Mouse (Mus musculus) hindbrain, embryonic 11.5 days (tissue): ENCODE results near the gene Ccdc146. TPM values are rescaled to one million over a fixed set of nuclear protein-coding genes. Genes with fewer than 3 reads are reported as not detected.
A peak's percentile ranks its signal among the peaks of the same experiment; 100 is the strongest.
"Not testable (repeated sequence)": the region's sequence is repeated elsewhere in the genome, so short reads cannot be mapped to it uniquely, and the experiment has no call there.

Source experiments
- ATAC-seq: fragments of 200-750 bp; cut with Nextera tagmentation; 2 replicates; pipeline ENCODE4 v1.8.0; 2017; ENCODE audit warnings: mild to moderate bottlenecking, moderate TSS enrichment, moderate library complexity; ENCODE audit not compliant: low FRiP score
- DNase-seq: peaks from one replicate; pipeline ENCODE4 v3.0.0-alpha.2; 2015; ENCODE audit warnings: low spot score
- H3K27ac ChIP-seq: fragments of 300-500 bp; sonication (generic); 2 replicates; pipeline ENCODE4 v1.5.1; 2014; ENCODE audit warnings: mild to moderate bottlenecking, low read depth, low read length
- H3K27me3 ChIP-seq: fragments of 300-500 bp; sonication (generic); 2 replicates; pipeline ENCODE4 v1.6.1; 2014; ENCODE audit warnings: mild to moderate bottlenecking, low read length, moderate library complexity, mixed read lengths; ENCODE audit not compliant: control insufficient read depth, insufficient read depth
- H3K36me3 ChIP-seq: fragments of 300-500 bp; sonication (generic); 2 replicates; pipeline ENCODE4 v1.6.1; 2014; ENCODE audit warnings: mild to moderate bottlenecking, low read length, moderate library complexity, mixed read lengths; ENCODE audit not compliant: control insufficient read depth, insufficient read depth
- H3K4me1 ChIP-seq: fragments of 300-500 bp; sonication (generic); replicated peaks from 2 replicates; pipeline ENCODE4 v1.6.1; 2014; ENCODE audit warnings: low read length, mixed read lengths; ENCODE audit not compliant: control insufficient read depth, insufficient read depth
- H3K4me2 ChIP-seq: fragments of 300-500 bp; sonication (generic); replicated peaks from 2 replicates; pipeline ENCODE4 v1.6.1; 2014; ENCODE audit warnings: mild to moderate bottlenecking, low read depth, low read length
- H3K4me3 ChIP-seq: fragments of 300-500 bp; sonication (generic); 2 replicates; pipeline ENCODE4 v1.5.1; 2014; ENCODE audit warnings: low read depth, low read length
- H3K9ac ChIP-seq: fragments of 300-500 bp; sonication (generic); 2 replicates; pipeline ENCODE4 v1.6.1; 2014; ENCODE audit warnings: low read depth, low read length
- H3K9me3 ChIP-seq: fragments of 300-500 bp; sonication (generic); 2 replicates; pipeline ENCODE4 v1.6.1; 2016; ENCODE audit warnings: low read length; ENCODE audit not compliant: control insufficient read depth
- WGBS: fragments of 180-500 bp; shearing (Covaris S2); extraction: QIAGEN DNeasy Blood & Tissue Kit; methylation state at CpG from one replicate; pipeline ENCODE4 v1.1.7; 2014; 5-methylcytosine and 5-hydroxymethylcytosine counted together
- polyA plus RNA-seq: library from polyadenylated mRNA; unstranded; fragments of >200 nt; fragmentation: Nextera tagmentation; extraction: Ambion mirVana; gene quantifications from 2 replicates; pipeline ENCODE4 v1.2.1, GENCODE M21; 2014

Ccdc146 gene
- polyA plus RNA-seq, 1 experiment from 2014 or later, result 0.88 TPM

DNA sequence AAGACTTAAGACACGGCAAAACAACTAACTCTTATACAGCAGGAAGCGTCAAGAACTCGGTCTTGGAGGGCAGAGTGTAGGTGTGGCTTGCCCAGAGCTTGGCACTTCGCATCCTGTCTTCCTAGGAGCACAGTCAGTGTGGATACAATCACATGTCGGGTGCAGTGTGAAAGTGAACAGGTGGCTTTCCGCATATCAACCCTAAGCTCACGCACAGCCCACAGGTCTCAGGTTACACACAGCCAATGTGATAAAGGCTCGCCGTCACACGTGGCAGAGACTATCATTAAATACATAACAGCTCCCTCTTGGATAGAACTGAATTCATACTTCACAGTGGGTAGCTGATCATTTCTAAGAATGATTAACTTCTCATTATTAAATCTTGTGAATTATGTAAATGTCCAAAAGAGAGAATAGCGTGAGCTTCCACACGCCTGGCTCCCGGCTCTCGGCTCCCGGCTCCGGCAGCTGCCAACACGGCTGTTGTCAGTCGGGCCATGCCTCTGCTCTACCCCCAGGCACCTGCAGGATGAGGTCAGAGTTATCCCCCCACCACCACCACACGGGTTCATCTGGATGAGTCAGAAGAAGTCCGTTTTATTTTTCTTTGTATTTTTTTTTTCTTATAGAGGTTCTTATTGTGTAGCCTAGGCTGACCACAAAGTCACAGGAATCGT is 125.3 kb downstream of the Ccdc146 start:
- Histone ChIP-seq H3K9ac (no peak overlapping the region), H3K36me3 (no peaks in the 10 kb centered on the region), H3K27ac (no peak overlapping the region), H3K4me2 (no peak overlapping the region), H3K9me3 (no peaks in the 10 kb centered on the region), H3K4me3 (no peak overlapping the region), H3K27me3 (no peaks in the 10 kb centered on the region), H3K4me1 (no peaks in the 10 kb centered on the region)
- 83% methylated on average over 21 of the region's 21 CpGs for WGBS
- DNase-seq (no peak), ATAC-seq (no peak)

DNA sequence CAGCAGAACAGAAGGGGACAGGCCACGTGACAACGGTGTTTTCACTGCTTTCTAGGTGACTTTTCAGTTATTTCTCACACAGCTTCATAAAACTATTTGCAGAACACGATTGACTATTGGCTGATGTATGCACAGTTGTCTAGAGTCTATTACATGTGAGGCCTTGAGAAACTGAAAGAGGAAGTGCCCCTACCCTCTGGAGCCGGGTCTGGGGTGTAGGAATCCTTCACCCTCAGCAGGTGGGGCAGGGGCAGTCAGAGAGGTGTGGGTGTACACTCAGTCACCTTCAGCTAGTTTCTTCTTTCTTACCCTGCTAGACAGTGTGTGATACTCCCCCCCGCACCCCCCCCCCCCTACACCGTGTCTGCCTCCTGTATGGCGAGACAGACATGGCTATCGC is 128.8 kb downstream of the Ccdc146 start:
- H3K27me3 ChIP-seq, result no peaks in the 10 kb centered on the region
- H3K4me3 ChIP-seq, result no peak overlapping the region
- no peaks in the 10 kb centered on the region for H3K36me3 ChIP-seq
- H3K27ac ChIP-seq, result no peak overlapping the region
- ATAC-seq (no peak), DNase-seq (no peak)
- H3K4me2 ChIP-seq, result no peak overlapping the region
- no peaks in the 10 kb centered on the region for H3K4me1 ChIP-seq
- H3K9ac ChIP-seq, result no peak overlapping the region
- WGBS, result 92% methylated on average over 8 of the region's 8 CpGs
- H3K9me3 ChIP-seq, result no peaks in the 10 kb centered on the region

DNA sequence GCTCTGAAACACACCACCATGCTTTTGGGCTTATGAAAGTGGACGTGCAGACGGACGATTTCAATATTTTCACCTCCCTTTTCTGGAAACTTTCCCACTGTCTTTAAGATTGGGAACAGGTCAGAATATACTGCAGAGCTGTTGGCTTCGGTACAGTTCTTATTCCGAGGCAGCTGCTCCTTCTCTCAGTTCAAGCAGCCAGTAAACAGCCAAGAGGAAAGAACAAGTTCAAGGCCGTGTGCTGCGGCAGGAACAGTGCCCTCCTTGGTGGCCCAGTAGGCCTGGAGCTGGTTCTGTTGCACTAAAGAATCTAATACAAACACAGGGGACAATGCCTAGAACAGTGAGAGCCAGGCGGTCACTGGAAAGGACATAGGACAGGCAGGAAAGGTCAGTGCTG is 133.9 kb downstream of the Ccdc146 start:
- ATAC-seq, result no peak
- Histone ChIP-seq H3K27me3 (no peaks in the 10 kb centered on the region), H3K4me2 (no peak overlapping the region), H3K9me3 (no peaks in the 10 kb centered on the region), H3K4me1 (no peaks in the 10 kb centered on the region), H3K27ac (no peak overlapping the region), H3K36me3 (no peaks in the 10 kb centered on the region), H3K4me3 (no peak overlapping the region), H3K9ac (no peak overlapping the region)
- WGBS, result 91% methylated on average over 8 of the region's 8 CpGs
- no peak for DNase-seq

DNA sequence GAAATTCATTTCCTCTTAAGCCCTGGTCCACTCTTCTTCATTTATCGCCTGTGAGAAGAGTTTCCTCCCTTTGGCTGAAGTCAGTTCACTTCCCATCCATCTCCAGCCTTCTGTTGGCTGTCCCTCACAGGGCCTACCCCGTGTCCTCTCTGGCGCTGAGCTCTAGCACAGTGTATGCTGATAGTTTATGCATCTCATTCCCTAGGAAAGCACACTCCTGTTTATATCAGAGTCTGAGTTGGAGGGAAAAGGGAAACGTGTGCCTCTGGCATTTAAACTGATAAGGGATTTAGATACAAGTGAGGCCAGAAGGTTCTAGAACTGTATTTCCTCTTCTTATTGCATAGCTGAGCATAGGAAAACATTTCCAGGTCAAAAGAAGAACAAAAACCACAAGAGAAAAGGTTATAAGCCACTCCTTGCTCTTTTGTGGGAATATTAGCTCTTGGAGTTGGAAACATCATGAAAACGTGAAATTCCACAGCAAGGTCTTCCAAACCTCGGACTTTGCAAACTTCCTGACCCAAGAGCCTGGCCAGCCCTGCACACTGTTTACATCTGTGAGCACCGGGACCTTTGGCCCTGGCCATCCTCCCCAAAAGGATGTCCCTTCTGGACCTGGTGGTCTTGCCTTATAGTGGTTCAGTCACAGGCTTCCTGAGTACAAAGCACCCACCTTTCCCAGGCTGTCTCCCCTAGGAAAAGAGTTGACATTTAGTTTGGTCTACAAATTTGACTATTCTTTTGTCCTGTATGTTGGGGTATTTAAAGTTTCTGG is 135.6 kb downstream of the Ccdc146 start:
- WGBS, result 79% methylated on average over 7 of the region's 7 CpGs
- H3K4me2 ChIP-seq, result no peak overlapping the region
- H3K27ac ChIP-seq, result no peak overlapping the region

DNA sequence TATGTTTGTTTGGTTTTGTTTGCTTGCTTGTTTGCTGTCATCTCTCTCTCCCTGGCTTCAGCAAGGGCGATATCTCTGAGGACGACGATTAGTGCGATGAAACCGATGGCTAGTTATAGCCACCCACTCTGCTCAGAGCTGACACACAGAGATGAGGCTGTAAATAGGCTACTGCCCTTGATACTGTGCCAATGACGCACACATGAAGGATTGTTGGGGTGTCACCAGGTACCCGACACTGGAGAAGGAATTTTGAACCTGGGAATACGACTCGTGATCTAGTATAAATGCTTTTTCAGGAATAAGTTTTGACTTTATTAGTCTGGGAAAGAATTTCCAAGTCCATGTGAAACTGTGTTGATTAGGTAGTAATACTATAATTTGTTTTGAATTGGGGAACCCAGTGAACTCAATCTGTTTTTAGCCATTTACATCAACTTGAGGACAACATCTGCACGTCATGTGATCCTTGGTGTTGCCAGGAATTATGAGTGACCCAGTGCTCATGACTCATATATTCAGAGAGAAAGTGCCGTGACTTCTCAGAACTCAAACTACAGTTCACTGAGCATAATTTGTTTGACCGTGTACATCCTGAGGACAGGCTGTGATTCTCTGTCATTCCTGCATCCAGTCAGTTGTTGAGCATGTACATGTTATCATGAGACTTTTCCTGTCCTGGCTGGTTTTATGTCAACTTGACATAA is 141.0 kb downstream of the Ccdc146 start:
- H3K4me2 ChIP-seq, result no peak overlapping the region
- DNase-seq, result no peak
- 92% methylated on average over 12 of the region's 12 CpGs for whole genome bisulfite sequencing
- H3K4me1 ChIP-seq, result no peaks in the 10 kb centered on the region
- H3K27ac ChIP-seq, result no peak overlapping the region
- no peaks in the 10 kb centered on the region for H3K9me3 ChIP-seq
- no peak overlapping the region for H3K9ac ChIP-seq
- no peak for ATAC-seq
- no peaks in the 10 kb centered on the region for H3K27me3 ChIP-seq
- no peak overlapping the region for H3K4me3 ChIP-seq
- no peaks in the 10 kb centered on the region for H3K36me3 ChIP-seq

More for the DNA sequence above, 135.6 kb downstream of the Ccdc146 start:
- ATAC-seq, result no peak
- H3K27me3 ChIP-seq, result no peaks in the 10 kb centered on the region
- DNase-seq, result no peak
- H3K36me3 ChIP-seq, result no peaks in the 10 kb centered on the region
- H3K4me1 ChIP-seq, result no peaks in the 10 kb centered on the region
- H3K4me3 ChIP-seq, result no peak overlapping the region
- H3K9me3 ChIP-seq, result no peaks in the 10 kb centered on the region
- no peak overlapping the region for H3K9ac ChIP-seq

DNA sequence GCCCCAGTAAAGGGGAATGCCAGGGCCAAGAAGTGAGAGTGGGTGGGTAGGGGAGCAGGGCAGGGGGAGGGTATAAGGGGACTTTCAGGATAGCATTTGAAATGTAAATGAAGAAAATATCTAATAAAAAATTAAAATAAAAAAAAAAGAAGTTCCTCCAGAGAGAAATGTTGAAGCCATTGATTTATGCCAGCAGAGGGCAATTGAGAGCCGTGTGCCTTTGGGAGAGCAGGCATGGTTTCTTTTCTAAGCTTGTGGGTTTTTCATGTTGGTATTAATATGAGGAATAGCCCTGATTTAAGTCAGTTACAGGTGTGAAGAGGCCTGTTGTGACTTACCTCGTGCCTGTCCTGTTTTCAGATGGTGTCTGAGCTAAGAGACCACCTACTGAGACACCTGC is 146.8 kb downstream of the Ccdc146 start:
- not testable (repeated sequence) for H3K27me3 ChIP-seq, H3K4me2 ChIP-seq, H3K4me1 ChIP-seq, DNase-seq, H3K9me3 ChIP-seq, H3K4me3 ChIP-seq, H3K36me3 ChIP-seq, H3K9ac ChIP-seq, H3K27ac ChIP-seq, ATAC-seq
- 57% methylated on average over 2 of the region's 2 CpGs for WGBS

DNA sequence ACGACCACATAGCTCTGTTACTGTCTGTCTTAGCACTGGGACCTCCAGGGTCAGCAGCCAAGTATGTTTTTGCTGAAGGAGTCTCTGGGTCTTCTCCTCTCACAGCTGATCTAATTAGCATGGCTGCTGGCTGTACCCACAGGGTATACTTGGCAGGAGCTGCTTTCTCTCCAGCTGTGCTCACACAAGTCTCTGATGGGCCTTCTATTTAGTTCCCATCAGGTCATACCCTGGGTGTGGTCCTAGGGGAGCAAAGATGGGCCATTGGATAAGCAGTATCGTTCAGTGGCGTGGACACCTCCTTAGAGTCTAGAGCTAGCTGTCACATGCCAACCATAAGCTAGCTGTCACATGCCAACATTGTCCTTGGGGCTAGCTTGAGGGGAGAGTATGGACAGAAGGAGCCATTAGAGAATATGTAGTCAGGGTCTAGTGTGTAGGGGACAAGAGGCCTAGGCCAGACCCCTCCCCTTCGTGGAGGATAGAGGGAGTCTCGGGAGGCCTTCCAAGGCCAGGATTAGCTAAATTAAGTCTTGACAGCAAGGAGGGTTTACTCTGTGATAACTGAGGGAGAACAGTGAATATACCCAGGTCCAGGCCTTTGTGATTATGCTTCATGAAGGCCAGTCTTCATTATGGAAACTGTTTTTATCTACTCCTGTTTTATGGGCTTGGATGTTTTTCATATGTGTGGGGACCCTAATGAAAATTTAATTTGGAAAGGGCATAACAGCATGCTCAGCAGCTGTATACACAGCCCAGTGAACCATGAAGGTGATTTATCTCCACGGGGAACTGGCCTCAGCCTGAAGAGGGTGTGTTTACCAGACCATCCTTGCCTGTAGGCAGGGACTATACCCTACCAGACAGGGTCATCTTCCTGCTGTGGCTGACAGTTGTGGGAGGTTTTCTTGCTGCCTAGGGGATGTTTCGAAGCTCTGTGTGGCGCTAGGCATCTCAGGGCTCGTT is 152.8 kb downstream of the Ccdc146 start:
- Histone ChIP-seq H3K27ac (no peak overlapping the region), H3K36me3 (no peaks in the 10 kb centered on the region), H3K9ac (no peak overlapping the region), H3K27me3 (no peaks in the 10 kb centered on the region), H3K4me1 (peaks cover 2% of the 10 kb centered on the region; the same call in 1 of the 2 replicates), H3K4me3 (no peak overlapping the region), H3K9me3 (no peaks in the 10 kb centered on the region), H3K4me2 (no peak overlapping the region)
- DNase-seq, result peak; percentile 18
- ATAC-seq, result peak; percentile 80
- 47% methylated on average over 9 of the region's 9 CpGs for WGBS

DNA sequence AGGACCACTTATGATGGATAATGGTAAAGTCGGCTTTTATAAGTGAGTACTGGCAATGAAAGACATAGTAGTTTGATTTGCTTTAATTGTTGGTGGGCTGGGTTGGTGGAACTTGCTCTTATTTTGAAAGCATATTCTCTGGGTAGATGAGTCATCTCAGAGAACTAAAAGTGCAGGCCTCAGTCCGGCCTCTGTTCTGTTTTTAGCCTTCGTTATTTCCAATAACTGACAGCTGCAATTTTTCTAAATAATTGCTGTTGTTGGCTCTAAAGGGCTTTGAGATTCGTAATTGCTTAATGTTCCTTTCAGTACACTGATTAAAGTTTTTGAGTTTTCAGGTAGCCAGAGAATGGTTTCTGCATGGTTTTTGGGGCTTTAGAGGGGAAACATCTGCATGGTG is 153.7 kb downstream of the Ccdc146 start:
- H3K4me3 ChIP-seq, result no peak overlapping the region
- WGBS, result 89% methylated on average over 4 of the region's 4 CpGs
- no peak overlapping the region for H3K9ac ChIP-seq
- H3K27ac ChIP-seq, result no peak overlapping the region
- ATAC-seq (no peak), DNase-seq (no peak)
- H3K27me3 ChIP-seq, result no peaks in the 10 kb centered on the region
- peaks cover 2% of the 10 kb centered on the region; the same call in 1 of the 2 replicates for H3K4me1 ChIP-seq
- no peaks in the 10 kb centered on the region for H3K9me3 ChIP-seq
- H3K4me2 ChIP-seq, result no peak overlapping the region
- no peaks in the 10 kb centered on the region for H3K36me3 ChIP-seq
